Mouse (Mus musculus): ENCODE measurements around the gene Cnot1.

Gene Cnot1

DNA sequence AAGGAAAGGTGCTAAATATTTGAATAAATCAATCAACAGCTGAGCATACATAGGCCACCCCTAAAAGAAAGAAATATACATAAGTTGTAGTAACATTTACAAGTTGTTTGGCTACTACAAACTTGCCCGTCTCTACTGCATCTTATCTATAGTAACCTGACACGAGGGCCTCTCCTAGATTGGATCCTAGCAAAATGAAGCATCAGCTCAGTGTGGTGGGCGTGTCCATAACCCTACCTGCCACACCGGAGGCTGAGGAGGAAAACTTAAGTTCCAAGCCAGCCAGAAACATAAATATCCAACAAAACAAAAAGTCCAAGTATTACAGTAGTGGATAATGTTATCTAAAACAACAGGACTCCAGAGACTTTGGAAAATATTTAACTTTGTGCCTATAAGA lies 79.6 kb downstream of the Cnot1 start:
- no peak for DNase-seq (ENCODE audit: low spot score)

DNA sequence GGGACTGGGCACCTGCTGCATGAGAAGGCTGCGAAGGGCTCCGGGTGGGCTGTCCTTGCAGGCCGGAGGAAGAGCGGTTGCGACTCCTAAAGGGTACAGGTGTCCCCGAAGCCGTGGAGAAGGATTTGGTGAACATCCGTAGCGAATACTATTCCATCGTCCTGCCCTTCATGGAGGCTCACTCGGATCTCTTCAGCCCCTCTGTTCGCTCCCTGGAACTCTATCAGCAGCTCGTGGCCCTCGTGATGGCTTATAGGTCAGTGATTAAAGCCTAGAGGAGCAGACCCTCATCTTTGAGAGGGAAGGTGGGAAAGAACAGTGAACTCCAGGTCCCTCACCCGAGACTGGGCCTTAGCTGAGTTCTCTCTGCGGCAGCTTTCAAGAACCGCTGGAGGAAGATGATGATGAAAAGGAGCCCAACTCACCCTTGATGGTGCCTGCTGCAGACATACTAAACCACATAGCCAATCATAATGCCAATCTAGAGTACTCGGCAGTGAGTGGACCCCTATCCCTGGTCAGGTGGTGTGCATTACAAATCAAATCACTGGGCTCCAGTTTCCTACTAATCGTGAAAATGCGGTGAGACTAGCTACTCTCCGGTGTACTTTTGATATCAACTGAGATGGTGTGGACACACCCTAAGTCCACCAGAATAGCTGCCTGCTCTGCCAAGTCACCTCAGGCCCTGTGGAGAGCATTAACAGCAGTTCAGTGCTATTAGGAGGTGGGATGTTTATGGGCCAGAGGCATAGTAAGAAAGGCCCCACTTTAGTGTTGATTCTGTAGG lies 90.5 kb downstream of the Cnot1 start:
- no peak for DNase-seq (ENCODE audit: low spot score)

DNA sequence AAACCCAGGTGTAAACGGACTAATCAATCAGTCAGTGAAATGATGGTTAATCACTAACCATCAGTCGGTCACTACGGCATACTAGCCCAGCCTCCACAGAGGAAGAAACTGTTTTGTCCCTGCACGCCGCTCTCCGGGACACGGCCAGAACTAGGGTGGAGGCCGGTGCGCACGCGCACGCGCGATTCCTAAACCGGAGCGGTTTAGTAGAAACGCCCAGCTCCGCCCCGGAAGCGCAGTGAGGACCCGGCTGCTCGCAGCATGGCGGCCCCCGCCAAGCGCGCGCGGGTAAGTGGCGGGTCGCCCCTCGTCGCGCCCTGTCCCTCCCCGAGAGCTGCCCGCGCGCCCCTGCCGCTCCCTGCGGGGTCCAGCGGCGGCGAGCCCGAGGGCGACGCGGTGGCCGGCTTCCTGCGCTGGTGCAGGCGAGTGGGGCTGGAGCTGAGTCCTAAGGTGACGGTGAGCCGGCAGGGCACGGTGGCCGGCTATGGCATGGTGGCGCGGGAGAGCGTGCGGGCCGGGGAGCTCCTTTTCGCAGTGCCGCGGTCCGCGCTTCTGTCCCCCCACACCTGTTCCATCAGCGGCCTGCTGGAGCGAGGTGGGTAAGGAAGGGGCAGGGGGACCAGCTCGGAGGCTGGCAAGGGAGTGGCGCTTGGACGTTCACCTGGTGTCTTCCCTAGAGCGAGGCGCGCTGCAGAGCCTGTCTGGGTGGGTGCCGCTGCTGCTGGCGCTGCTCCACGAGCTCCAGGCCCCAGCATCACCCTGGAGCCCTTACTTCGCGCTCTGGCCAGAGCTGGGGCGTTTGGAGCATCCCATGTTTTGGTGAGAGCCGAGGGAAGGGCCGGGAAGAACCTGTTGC lies 91.4 kb downstream of the Cnot1 start, which contains the start of gene Setd6:
Gene Setd6 (plus strand): TSS at position 206 of the 856 bp plus-strand sequence.
- peak; percentile 53 for DNase-seq (ENCODE audit: low spot score)

DNA sequence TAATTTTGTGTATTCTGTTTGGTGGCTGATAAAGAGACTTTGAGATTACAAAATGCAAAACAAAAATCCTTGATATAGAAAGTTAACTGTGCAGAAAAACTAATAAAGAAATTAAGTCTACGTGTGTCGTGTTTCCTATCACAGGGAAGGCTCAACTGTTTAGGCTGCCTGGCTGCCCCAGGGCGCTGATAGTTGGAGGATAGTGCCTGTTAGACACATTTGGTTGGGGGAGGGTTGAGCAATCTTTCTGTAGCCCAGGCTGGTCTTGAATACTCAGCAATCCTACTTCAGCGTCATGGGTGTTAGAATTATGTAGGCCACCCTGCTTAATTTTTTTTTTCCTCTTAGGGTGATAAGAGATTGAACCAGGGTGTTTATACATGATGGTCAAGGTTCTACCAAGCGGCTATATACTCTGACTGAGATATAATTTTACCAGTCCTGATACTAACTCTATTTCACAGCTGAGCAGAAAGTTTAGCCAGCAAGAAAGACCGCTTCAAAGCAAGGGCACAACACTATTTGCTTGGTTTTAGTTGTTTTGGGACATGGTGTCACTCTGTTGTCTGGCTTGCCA lies 92.3 kb downstream of the Cnot1 start:
- DNase-seq (ENCODE audit: low spot score) = no peak

GRCm38 (mm10) chr8:95714367-95714766 lies 92.9 kb downstream of the Cnot1 start:
- DNase-seq (ENCODE audit: low spot score) = no peak

GRCm38 (mm10) chr8:95713100-95714010 lies 93.9 kb downstream of the Cnot1 start:
- no peak for DNase-seq (ENCODE audit: low spot score)

GRCm38 (mm10) chr8:95712395-95712794 lies 94.9 kb downstream of the Cnot1 start:
- DNase-seq (ENCODE audit: low spot score) = no peak

DNA sequence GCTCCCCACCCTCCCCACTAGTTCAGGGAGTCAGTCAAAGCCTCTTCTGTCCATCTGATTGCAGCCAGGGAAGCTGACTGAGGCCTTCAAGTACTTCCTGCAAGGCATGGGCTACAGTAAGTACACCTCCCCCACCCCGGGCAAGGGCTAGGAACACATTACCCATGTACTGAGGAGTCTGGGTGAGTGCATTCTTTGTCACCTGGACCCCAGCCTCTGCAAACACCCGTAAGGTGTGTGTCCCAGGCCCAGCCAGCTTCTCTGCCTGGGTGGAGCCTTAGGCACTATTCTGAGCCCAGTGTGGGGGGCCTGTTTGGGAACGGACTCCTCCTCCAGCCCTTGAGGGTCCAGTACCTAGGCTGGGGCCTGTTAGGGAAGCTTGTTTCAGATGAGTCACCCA lies 96.2 kb downstream of the Cnot1 start:
- no peak for DNase-seq (ENCODE audit: low spot score)

GRCm38 (mm10) chr8:95709579-95709978 lies 97.7 kb downstream of the Cnot1 start:
- peak; percentile 7 for DNase-seq (ENCODE audit: low spot score)

- DNase-seq (ENCODE audit: low spot score) = no peak
Observed at GRCm38 (mm10) chr8:95704538-95704937, 102.7 kb downstream of the Cnot1 start.

GRCm38 (mm10) chr8:95703461-95704260 lies 103.6 kb downstream of the Cnot1 start:
- DNase-seq (ENCODE audit: low spot score) = no peak

DNA sequence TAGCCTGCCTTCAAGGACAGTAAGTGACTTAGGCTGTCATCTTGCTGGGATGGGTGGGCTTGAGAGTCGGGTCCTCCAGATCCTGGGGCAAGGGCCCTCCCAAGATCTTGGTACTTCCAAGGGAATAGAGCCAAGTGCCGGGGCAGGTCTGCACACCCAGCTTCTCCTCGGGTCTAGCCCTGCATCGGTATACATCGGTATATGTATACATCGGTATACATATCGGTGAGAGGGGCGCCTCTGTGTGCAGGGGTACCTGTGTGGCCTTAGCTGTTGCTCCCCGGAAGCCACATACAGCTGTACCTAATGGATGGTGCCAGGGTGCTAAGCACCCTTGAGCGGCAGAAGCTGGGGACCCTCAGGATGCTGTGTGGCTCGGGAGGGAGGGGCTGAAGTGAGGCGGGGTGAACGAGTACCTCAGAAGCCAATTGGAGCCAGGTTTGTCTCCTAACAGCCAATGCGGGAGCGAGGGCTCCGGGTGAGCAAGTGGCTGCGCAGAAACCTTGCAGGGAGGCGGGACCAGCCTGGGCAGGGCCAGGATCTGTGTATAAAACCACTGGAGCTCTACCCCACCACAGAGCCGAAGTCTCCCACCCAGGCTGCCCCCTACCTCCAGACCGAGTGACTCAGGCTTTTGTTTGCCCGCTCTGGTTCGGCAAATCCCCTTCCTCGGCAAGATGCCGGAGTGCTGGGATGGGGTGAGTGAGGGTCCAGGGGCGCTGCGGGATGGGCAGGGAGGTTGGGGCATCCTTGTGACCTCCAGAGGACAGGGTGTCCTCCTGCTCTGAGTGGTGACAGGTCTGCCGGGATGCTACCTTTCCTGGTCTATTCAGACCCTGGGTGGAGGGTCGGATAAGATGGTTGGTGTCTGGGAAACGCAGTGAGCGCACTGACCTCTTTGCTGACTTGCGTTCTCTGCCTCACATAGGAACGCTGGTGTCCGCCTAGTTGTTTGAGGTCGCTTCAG lies 104.5 kb downstream of the Cnot1 start:
- peak; percentile 34 for DNase-seq (ENCODE audit: low spot score)

DNA sequence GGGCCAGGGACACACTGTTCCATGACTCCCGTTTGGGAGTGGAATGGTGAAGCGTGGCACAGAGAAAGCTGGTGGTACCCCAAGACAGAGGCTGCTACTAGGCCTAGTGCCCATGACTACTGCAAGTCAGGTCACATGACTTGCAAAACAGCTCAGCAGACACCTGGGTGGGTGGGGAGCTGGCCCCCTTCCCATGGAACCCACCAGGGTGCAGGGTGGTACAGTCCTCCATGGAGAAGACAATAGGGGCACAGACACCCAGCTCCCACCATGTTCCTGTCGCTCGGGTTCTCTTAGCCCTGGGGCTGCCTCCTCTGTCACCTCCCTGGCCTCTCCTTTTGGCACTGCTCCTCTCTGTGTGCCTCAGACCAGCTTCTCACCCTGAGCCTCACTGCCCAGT lies 105.5 kb downstream of the Cnot1 start:
- DNase-seq (ENCODE audit: low spot score) = no peak

DNA sequence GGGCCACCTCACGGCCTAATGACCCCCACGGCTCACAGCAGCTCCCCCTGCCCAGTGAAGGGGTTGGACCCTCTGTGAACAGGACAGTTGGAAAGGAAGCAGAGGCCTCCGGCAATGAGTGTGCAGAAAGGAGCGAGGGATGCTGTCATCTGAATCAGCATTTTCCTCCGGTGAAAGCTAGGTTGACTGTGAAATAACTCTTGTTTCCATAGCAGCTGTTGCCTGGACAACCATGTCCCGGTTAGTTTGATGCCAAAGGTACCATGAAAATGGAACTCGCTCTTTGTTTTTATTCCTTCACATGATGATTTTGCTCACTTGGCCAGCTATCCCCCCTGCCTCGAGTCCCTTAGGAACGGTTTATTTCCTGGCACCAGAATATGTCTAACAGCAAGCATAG lies 107.0 kb downstream of the Cnot1 start:
- DNase-seq (ENCODE audit: low spot score) = no peak

GRCm38 (mm10) chr8:95698179-95698578 lies 109.1 kb downstream of the Cnot1 start:
- no peak for DNase-seq (ENCODE audit: low spot score)

DNA sequence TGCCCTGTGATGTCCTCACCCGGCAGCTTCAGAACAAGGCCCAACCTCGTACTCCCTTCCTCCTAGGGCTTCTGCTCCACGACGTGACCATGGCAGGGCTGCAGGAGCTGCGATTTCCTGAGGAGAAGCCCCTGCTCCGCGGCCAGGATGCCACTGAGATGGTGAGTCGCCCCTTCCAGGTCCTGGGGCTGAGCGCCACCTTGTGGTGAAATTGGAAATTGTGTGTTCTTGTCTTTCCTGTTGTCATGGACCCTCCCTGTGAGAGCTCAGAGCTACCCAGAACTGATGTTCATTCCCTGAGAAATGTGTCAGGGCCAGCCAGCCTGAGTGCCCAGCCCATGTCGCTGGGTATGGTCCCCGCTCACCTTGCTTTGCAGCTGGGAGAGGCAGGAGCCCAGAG lies 110.1 kb downstream of the Cnot1 start:
- DNase-seq (ENCODE audit: low spot score) = peak; percentile 61

GRCm38 (mm10) chr8:95696661-95697060 lies 110.6 kb downstream of the Cnot1 start:
- DNase-seq (ENCODE audit: low spot score) = no peak

GRCm38 (mm10) chr8:95694631-95695030 lies 112.6 kb downstream of the Cnot1 start:
- DNase-seq (ENCODE audit: low spot score) = no peak

- no peak for DNase-seq (ENCODE audit: low spot score)
Observed at GRCm38 (mm10) chr8:95690929-95691541, 116.2 kb downstream of the Cnot1 start.
